Mouse (Mus musculus) stomach, embryonic 14.5 days (tissue): Measurements from ENCODE around the gene Retreg1. TPM values are rescaled to one million over a fixed set of nuclear protein-coding genes. Genes with fewer than 3 reads are reported as not detected.

Source experiments
- ATAC-seq: fragments of 200-750 bp; cut with Nextera tagmentation; 2 replicates; pipeline ENCODE4 v1.8.0; 2017; ENCODE audit warnings: low read depth, moderate TSS enrichment; ENCODE audit not compliant: insufficient number of reproducible peaks, insufficient read depth, low FRiP score
- H3K27ac ChIP-seq: fragments of 300-500 bp; sonication (generic); 2 replicates; pipeline ENCODE4 v1.5.1; 2014; ENCODE audit warnings: mild to moderate bottlenecking, low read length, moderate library complexity, mixed read lengths
- H3K27me3 ChIP-seq: fragments of 300-500 bp; sonication (generic); 2 replicates; pipeline ENCODE4 v1.6.1; 2014; ENCODE audit warnings: low read length, control low read depth, mixed read lengths; ENCODE audit not compliant: control insufficient read depth, insufficient read depth
- H3K36me3 ChIP-seq: fragments of 300-500 bp; sonication (generic); 2 replicates; pipeline ENCODE4 v1.6.1; 2014; ENCODE audit warnings: mild to moderate bottlenecking, control low read depth, low read length, moderate library complexity, mixed read lengths; ENCODE audit not compliant: control insufficient read depth, insufficient read depth
- H3K4me1 ChIP-seq: fragments of 300-500 bp; sonication (generic); 2 replicates; pipeline ENCODE4 v1.6.1; 2014; ENCODE audit warnings: low read length, control low read depth, mixed read lengths; ENCODE audit not compliant: control insufficient read depth, insufficient read depth
- H3K4me2 ChIP-seq: fragments of 300-500 bp; sonication (generic); replicated peaks from 2 replicates; pipeline ENCODE4 v1.6.1; 2014; ENCODE audit warnings: low read depth, low read length, control low read depth
- H3K4me3 ChIP-seq: fragments of 300-500 bp; sonication (generic); 2 replicates; pipeline ENCODE4 v1.5.1; 2014; ENCODE audit warnings: low read depth, low read length, control low read depth
- H3K9ac ChIP-seq: fragments of 300-500 bp; sonication (generic); replicated peaks from 2 replicates; pipeline ENCODE4 v1.6.1; 2014; ENCODE audit warnings: low read depth, mild to moderate bottlenecking, control low read depth, low read length, moderate library complexity, mixed read lengths
- H3K9me3 ChIP-seq: fragments of 300-500 bp; sonication (generic); 2 replicates; pipeline ENCODE4 v1.6.1; 2016; ENCODE audit warnings: low read depth, low read length, control low read depth; ENCODE audit not compliant: control insufficient read depth
- WGBS: fragments of 180-500 bp; shearing (Covaris S2); extraction: QIAGEN DNeasy Blood & Tissue Kit; methylation state at CpG from one replicate; pipeline ENCODE4 v1.1.7; 2014; 5-methylcytosine and 5-hydroxymethylcytosine counted together
- polyA plus RNA-seq: library from polyadenylated mRNA; unstranded; fragments of >200 nt; fragmentation: Nextera tagmentation; extraction: Ambion mirVana; gene quantifications from 2 replicates; pipeline ENCODE4 v1.2.1, GENCODE M21; 2014

The Retreg1 gene
- polyA plus RNA-seq, 1 experiment from 2014 or later = 16.9 TPM

DNA sequence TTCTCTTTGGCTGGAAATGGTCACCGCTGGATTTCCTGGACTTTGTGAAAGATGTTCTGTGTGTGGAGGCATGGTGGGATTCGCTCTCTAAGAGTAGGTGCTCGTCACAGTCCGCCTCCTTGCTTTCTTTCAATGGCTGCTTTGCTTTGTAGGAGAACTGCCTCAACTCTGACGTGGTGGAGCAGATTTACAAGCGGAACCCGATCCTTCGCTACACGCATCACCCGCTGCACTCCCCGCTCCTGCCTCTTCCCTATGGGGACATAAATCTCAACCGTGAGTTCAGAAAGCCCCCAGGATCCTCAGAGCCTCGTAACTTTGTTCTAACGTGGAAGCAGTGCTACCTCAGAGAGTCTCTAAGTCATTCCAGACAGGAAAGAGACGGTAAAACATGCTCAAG is 39.9 kb upstream of the Retreg1 start:
- Histone ChIP-seq H3K9me3 (no peaks in the 10 kb centered on the region), H3K27me3 (no peaks in the 10 kb centered on the region), H3K27ac (no peak overlapping the region), H3K9ac (no peak overlapping the region), H3K4me2 (no peak overlapping the region), H3K36me3 (peaks cover 71% of the 10 kb centered on the region), H3K4me1 (no peaks in the 10 kb centered on the region), H3K4me3 (no peak overlapping the region)
- ATAC-seq = no peak
- 86% methylated on average over 15 of the region's 15 CpGs for WGBS

DNA sequence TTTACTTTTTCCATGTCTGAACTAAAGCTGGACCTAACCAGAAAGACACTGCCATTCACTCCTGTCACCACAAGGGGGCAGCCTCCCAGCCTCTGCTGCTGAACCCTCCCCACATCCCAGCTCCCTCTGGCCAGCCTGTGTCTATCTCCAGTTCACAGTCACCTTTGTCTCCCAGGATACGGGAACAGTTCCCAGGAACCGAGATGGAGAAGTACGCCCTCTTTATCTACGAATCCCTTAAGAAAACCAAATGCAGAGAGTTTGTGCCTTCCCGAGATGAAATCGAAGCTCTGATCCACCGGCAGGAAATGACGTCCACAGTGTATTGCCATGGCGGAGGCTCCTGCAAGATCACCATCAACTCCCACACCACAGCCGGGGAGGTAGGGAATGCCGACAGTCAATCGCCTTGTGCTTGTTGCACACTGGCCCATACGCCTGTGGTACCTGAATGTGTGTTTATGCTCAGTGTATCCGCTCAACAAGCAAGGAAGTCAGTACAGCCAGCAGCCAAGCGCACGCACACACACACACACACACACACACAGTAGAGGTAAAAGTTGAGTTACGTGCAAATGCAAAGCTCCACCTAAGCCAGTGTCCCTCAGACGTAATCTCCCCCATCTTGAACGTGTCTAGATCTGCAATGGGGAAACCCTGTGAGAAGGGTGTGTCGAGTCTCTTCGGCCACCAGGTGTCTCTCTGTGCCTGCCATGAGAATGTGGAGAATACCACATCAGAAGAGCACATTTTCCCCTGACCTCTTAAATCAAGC is 37.5 kb upstream of the Retreg1 start:
- 84% methylated on average over 21 of the region's 21 CpGs for WGBS
- Histone ChIP-seq H3K4me2 (no peak overlapping the region), H3K36me3 (peaks cover 72% of the 10 kb centered on the region), H3K9ac (no peak overlapping the region), H3K4me3 (no peak overlapping the region), H3K4me1 (no peaks in the 10 kb centered on the region), H3K27me3 (no peaks in the 10 kb centered on the region), H3K27ac (no peak overlapping the region), H3K9me3 (no peaks in the 10 kb centered on the region)
- ATAC-seq = no peak

DNA sequence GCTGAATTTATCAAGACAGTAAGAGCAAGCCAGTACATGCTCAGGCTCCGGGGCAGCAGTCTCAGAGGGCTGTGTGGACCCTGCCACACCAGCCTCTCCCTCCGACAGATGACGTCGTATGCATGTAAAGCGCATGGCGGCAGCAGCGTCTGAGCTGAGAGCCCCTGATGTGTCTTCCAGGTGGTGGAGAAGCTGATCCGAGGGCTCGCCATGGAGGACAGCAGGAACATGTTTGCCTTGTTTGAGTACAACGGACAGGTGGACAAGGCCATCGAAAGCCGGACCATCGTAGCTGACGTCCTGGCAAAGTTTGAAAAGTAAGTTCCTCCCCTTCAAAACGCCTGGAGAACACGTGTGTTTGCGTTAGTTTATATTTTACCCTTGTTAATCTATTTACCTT is 36.6 kb upstream of the Retreg1 start:
- H3K9me3 ChIP-seq = no peaks in the 10 kb centered on the region
- 87% methylated on average over 17 of the region's 17 CpGs for WGBS
- no peak overlapping the region for H3K4me3 ChIP-seq
- no peaks in the 10 kb centered on the region for H3K4me1 ChIP-seq
- H3K9ac ChIP-seq = no peak overlapping the region
- H3K27me3 ChIP-seq = no peaks in the 10 kb centered on the region
- no peak overlapping the region for H3K4me2 ChIP-seq
- H3K36me3 ChIP-seq = peaks cover 73% of the 10 kb centered on the region
- no peak overlapping the region for H3K27ac ChIP-seq
- ATAC-seq = no peak

DNA sequence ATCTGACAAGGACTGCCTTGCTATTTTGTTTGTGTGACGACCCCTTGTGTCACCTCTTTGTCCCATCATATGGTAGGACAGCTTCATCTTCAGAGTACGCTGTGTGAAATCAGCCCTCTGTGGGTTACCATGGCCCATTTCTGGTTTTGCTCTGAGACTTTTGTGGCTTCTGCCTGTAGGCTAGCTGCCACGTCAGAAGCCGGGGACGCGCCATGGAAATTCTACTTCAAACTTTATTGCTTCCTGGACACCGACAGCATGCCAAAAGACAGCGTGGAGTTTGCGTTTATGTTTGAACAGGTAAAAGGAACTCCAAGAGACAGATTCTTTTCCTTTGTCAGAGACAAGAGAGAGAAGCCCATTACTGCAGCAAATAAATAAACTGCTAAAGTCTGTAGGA is 36.1 kb upstream of the Retreg1 start:
- H3K9me3 ChIP-seq = no peaks in the 10 kb centered on the region
- no peak for ATAC-seq
- no peak overlapping the region for H3K4me2 ChIP-seq
- no peaks in the 10 kb centered on the region for H3K4me1 ChIP-seq
- no peaks in the 10 kb centered on the region for H3K27me3 ChIP-seq
- no peak overlapping the region for H3K9ac ChIP-seq
- peaks cover 73% of the 10 kb centered on the region for H3K36me3 ChIP-seq
- H3K27ac ChIP-seq = no peak overlapping the region
- WGBS = 89% methylated on average over 9 of the region's 9 CpGs
- H3K4me3 ChIP-seq = no peak overlapping the region

DNA sequence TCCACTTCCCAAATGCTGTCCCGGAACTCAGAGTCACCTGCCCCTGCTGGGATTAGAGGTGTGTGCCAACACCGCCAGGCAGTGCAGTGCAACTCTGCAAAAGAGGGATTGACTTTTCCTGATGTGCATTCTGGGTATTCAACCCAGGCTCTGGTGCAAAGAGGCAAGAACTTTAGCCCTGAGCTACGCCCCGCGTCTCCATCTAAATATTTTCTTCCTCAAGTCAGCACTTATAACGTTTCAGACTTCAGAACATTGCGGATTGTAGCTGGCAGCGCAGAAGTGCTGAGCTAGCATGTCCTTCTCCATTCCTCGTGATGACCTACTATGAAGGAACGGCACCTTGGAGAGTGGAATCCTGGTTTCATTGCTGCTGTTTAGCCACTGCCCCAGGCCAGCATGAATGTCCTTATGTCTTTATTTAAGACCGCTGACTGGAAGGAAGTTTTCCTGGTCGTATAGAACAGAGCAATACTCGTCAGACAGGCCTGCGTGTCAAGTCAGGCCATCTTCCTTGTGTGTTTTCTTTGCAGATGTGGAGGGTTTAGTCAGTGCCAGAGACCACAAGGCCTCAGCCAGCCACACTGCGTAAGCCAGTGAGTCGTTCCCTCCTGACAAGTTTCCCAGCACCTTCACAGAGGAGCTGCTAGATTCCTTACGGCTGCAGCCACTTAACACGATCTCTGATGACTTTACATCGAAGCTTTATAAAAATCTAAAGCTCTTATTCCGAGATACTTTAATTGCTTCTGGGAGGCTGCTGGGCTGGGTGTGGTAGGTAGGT is 34.1 kb upstream of the Retreg1 start:
- H3K9me3 ChIP-seq = no peaks in the 10 kb centered on the region
- H3K27ac ChIP-seq = no peak overlapping the region
- peaks cover 75% of the 10 kb centered on the region for H3K36me3 ChIP-seq
- no peak overlapping the region for H3K4me2 ChIP-seq
- ATAC-seq = no peak
- 89% methylated on average over 20 of the region's 20 CpGs for WGBS
- no peaks in the 10 kb centered on the region for H3K4me1 ChIP-seq
- H3K4me3 ChIP-seq = no peak overlapping the region
- no peak overlapping the region for H3K9ac ChIP-seq
- no peaks in the 10 kb centered on the region for H3K27me3 ChIP-seq

DNA sequence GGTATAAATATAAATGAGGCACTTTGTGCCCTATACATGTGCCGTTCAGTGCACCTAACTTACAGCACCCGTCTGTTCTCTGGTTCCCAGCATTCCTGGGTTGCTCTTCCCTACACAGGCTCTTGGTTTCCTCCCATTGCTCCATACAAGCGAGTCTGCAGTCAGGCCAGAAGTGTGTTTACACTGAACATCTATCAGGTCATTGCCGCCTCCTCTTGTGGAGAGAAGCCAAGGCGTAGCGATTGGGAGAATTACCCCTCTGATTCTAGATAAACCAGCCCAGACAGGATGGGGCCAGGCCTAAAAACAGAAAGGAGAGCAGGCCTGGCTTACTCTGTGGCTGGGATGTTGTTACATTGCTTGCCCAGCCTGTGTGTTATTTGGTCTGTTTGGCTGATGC is 33.3 kb upstream of the Retreg1 start:
- peaks cover 70% of the 10 kb centered on the region for H3K36me3 ChIP-seq
- WGBS = 55% methylated on average over 6 of the region's 6 CpGs

DNA sequence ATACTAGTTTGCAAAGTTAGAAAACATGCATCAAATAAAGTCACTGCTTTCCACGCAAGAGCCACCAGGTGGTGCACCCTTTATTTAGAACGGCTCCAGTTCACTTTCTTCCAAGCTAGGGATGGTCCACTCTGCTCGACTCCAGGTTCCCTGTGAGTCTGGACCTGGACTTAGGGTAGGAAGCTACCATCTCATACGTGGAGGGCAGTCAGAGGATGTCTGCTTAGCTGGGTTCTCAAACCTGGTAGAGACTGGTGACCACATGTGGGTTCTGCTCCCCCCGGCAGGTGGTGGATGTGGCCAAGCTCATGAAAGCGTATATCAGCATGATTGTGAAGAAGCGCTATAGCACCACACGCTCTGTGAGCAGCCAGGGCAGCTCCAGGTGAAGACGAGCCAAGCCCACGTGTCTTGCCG is 31.1 kb upstream of the Retreg1 start:
- no peak for ATAC-seq
- Histone ChIP-seq H3K4me1 (no peaks in the 10 kb centered on the region), H3K9ac (no peak overlapping the region), H3K27me3 (no peaks in the 10 kb centered on the region), H3K27ac (no peak overlapping the region), H3K4me2 (no peak overlapping the region), H3K9me3 (no peaks in the 10 kb centered on the region), H3K4me3 (no peak overlapping the region), H3K36me3 (peaks cover 60% of the 10 kb centered on the region)
- 86% methylated on average over 11 of the region's 11 CpGs for WGBS

More for the DNA sequence above, 33.3 kb upstream of the Retreg1 start:
- H3K4me1 ChIP-seq = no peaks in the 10 kb centered on the region
- no peak overlapping the region for H3K4me3 ChIP-seq
- ATAC-seq = no peak
- no peak overlapping the region for H3K4me2 ChIP-seq
- H3K27ac ChIP-seq = no peak overlapping the region
- no peaks in the 10 kb centered on the region for H3K9me3 ChIP-seq
- no peaks in the 10 kb centered on the region for H3K27me3 ChIP-seq
- no peak overlapping the region for H3K9ac ChIP-seq

DNA sequence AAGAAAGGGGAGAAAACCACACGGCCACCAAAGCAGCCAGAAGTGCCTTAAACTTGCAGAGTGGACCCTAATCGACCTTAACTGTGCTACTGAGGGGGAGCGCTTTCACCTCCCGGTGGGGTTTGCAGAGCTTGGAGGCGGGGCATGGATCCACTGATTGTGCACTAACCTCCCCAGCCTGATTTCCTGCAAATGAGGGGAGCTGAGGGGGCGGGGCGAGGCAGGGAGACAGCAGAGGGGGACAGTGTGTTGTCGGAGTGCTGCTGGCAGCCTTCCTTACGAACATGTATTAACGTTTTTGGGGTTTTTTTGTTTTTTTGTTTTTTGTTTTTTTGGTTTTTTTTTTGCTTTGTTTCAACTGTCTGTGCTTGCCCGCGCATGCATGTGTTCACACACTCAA is 30.5 kb upstream of the Retreg1 start:
- peaks cover 54% of the 10 kb centered on the region for H3K36me3 ChIP-seq
- 68% methylated on average over 12 of the region's 12 CpGs for WGBS
- no peak overlapping the region for H3K27ac ChIP-seq
- no peak overlapping the region for H3K4me3 ChIP-seq
- H3K4me2 ChIP-seq = no peak overlapping the region
- no peaks in the 10 kb centered on the region for H3K4me1 ChIP-seq
- no peaks in the 10 kb centered on the region for H3K9me3 ChIP-seq
- no peak for ATAC-seq
- H3K27me3 ChIP-seq = no peaks in the 10 kb centered on the region
- H3K9ac ChIP-seq = no peak overlapping the region
